Mouse (Mus musculus): ENCODE data around the gene Oser1. TPM values are rescaled to one million over a fixed set of nuclear protein-coding genes. Genes with fewer than 3 reads are reported as not detected.

The Oser1 gene
- polyA plus RNA-seq, 1 experiment from 2014 or later: 74.3 TPM

DNA sequence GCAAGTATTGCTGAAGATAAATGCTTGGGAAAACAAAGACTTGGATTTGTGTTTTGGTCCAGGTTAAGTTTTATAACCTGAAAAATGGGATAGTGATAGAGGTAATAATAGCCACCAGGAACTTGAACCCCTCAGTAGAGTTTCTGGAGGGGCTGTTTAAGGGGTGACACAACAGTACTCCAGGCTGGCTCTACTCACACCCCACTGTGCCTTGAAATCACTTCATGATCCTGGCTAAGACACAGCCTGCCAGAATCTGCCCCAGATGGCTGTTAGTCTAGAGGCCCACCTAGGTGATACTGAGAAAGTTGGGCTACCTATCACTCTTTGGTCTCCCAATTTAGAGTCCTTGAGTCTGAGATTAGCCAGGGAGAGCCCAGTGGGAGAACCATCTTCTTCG is 15.0 kb upstream of the Oser1 start:
- WGBS: 80% methylated on average over 1 of the region's 1 CpGs
- peak overlapping the region; percentile 64 for H3K4me2 ChIP-seq (replicated peaks)
- H3K36me3 ChIP-seq: no peaks in the 10 kb centered on the region
- no peak for ATAC-seq (ENCODE audit: low FRiP score, low read depth)
- H3K4me1 ChIP-seq: peaks cover 32% of the 10 kb centered on the region
- peak overlapping the region; percentile 85 for H3K9ac ChIP-seq
- no peaks in the 10 kb centered on the region for H3K27me3 ChIP-seq (replicated peaks)
- H3K9me3 ChIP-seq: no peaks in the 10 kb centered on the region
- peak overlapping the region; percentile 70 for H3K4me3 ChIP-seq
- no peak overlapping the region for H3K27ac ChIP-seq

DNA sequence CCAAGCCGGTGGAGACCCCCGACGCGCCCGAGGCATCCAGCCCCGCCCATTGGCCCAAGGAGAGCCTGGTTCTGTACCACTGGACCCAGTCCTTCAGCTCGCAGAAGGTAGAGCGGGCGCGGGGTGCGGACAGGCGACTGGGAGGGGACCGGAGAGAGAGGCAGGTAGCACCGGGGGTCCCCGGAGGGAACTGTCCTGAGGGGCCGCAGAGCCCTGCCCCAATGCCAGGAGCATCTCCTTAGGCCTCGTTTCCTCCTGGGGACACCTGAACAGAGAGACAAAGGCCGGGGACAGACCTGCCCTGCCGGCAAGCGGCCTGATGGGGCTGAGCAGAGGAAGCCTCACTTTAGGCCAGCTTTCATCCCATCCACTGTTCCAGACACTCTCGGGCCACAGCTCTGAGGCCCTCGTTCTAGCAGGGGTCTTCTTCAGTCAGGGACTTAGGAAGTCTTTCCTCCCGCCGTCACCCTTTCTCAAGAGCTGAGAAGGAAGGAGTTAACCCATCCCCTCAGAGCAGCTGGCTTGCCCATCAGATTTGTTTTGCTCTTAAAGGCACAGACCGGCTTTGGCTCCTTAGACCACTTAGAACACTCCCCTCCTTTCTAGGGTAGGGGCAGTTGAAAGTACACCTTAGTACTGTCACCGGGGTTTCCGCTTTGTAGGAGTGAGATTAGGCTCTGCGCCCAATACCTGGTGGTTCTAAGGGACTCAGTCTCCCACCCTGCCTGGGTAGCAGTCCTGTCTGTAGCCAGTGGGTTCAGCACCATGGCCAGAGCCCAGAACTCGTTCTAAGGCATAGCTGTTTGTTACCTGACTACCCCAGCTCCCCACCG is 14.3 kb upstream of the Oser1 start:
- peak; percentile 59 for ATAC-seq (ENCODE audit: low FRiP score, low read depth)
- peak overlapping the region; percentile 85 for H3K9ac ChIP-seq
- H3K4me1 ChIP-seq: peaks cover 32% of the 10 kb centered on the region
- H3K36me3 ChIP-seq: no peaks in the 10 kb centered on the region
- 1% methylated on average over 30 of the region's 30 CpGs for whole genome bisulfite sequencing
- H3K27ac ChIP-seq: peak overlapping the region; percentile 55
- no peaks in the 10 kb centered on the region for H3K9me3 ChIP-seq
- H3K4me2 ChIP-seq (replicated peaks): peak overlapping the region; percentile 64
- H3K27me3 ChIP-seq (replicated peaks): no peaks in the 10 kb centered on the region
- H3K4me3 ChIP-seq: peak overlapping the region; percentile 70

DNA sequence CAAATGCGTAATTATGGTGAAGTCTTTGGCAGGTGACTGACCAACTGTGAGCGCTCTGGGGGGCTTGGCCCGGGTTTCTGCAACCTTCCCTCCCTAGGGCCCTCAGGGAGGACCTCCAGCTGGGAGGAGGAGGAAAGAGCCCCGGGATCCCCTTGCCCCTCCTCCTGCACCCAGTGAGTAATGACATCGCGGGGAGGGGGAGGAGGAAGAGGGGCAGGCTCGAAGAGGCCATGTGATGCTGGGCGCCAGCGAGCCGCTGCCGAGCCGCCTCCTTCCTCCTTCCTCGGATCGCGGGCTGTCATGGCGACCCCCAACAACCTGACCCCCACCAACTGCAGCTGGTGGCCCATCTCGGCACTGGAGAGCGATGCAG is 13.7 kb upstream of the Oser1 start, which contains the start of gene Gdap1l1:
Gene Gdap1l1 (plus strand): TSS at position 231 of the 373 bp plus-strand sequence.
- no peaks in the 10 kb centered on the region for H3K27me3 ChIP-seq (replicated peaks)
- H3K36me3 ChIP-seq: no peaks in the 10 kb centered on the region
- H3K9ac ChIP-seq: peak within 1 kb of the TSS; percentile 85
- ATAC-seq (ENCODE audit: low FRiP score, low read depth): peak; percentile 82
- peak within 1 kb of the TSS; percentile 70 for H3K4me3 ChIP-seq
- no peaks in the 10 kb centered on the region for H3K9me3 ChIP-seq
- H3K4me2 ChIP-seq (replicated peaks): peak within 1 kb of the TSS; percentile 64
- peaks cover 32% of the 10 kb centered on the region for H3K4me1 ChIP-seq
- peak within 1 kb of the TSS; percentile 55 for H3K27ac ChIP-seq
- WGBS: 1% methylated on average over 18 of the region's 18 CpGs

DNA sequence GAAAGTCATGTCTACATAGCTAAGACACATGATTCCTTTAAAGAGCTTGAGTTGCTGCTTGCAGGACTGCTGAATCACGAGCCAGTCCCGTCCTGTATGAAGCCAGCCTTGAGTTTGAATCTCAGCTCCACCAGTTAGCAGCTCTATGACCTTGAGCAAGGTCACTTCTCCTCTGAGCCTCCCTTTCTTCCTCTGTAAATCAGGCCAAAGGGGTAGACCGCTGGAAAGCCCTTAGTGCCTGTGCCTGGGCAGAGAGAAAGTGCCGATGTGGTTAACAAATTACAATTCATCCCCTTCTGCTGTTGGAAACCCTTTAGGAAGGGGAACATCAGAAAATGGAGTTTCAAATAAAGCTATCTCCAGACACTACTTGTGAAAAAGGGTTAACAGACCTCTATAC is 13.3 kb upstream of the Oser1 start:
- peak overlapping the region; percentile 64 for H3K4me2 ChIP-seq (replicated peaks)
- no peaks in the 10 kb centered on the region for H3K9me3 ChIP-seq
- H3K9ac ChIP-seq: peak overlapping the region; percentile 85; the same call in 1 of the 2 replicates
- ATAC-seq (ENCODE audit: low FRiP score, low read depth): peak; percentile 19; the same call in 1 of the 2 replicates
- H3K4me3 ChIP-seq: peak overlapping the region; percentile 70
- peaks cover 32% of the 10 kb centered on the region for H3K4me1 ChIP-seq
- H3K27ac ChIP-seq: no peak overlapping the region
- no peaks in the 10 kb centered on the region for H3K27me3 ChIP-seq (replicated peaks)
- WGBS: 40% methylated on average over 4 of the region's 4 CpGs
- H3K36me3 ChIP-seq: no peaks in the 10 kb centered on the region

DNA sequence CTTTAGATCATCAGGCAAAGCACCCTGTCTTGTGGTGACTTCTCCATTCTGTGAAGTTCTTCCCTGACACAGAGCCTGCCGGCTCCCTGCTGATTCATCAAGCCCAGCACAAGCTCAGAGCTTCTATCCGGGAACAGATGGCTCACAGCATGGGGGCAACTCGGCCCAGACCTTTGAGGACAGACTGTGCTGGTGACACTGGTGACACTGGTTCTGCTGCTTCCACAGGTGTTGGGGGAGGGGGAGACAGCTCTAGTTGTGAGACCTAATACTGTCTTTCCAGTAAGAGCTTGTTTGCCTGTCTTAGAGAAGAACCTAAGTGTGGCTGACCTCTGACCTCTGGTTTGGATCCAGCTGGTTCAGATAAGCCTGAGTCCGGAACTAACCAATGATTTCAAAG is 9.5 kb upstream of the Oser1 start:
- no peaks in the 10 kb centered on the region for H3K9me3 ChIP-seq
- no peak overlapping the region for H3K4me3 ChIP-seq
- no peak overlapping the region for H3K27ac ChIP-seq
- no peak for ATAC-seq (ENCODE audit: low FRiP score, low read depth)
- H3K36me3 ChIP-seq: no peaks in the 10 kb centered on the region
- H3K27me3 ChIP-seq (replicated peaks): no peaks in the 10 kb centered on the region
- H3K9ac ChIP-seq: no peak overlapping the region
- H3K4me2 ChIP-seq (replicated peaks): no peak overlapping the region
- H3K4me1 ChIP-seq: 0 out of 2 replicates have a peak, but pooled peaks cover 12% of the 10 kb centered on the region
- WGBS: 18% methylated on average over 4 of the region's 4 CpGs

DNA sequence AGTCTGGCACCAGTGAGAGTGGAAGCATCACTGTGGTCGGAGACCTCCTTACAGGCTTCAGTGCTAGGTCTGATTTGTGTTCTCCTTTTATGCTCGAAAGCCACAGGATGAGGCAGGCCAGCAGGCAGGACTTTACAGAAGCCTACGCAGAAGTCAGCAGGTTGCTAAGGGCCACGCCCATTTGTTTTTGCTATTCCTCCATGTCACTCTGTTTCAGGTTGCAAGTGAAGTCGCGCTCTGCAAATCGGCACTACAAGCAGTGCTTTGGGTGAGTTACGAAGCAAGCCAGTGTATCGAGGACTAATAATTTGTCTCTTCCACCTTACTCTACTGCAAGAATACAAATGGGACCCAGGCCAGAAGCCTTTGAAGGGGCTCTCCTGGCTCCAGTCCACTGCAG is 6.8 kb upstream of the Oser1 start:
- no peak overlapping the region for H3K4me2 ChIP-seq (replicated peaks)
- H3K36me3 ChIP-seq: no peaks in the 10 kb centered on the region
- H3K27me3 ChIP-seq (replicated peaks): no peaks in the 10 kb centered on the region
- 88% methylated on average over 9 of the region's 9 CpGs for WGBS
- H3K4me3 ChIP-seq: no peak overlapping the region
- H3K9me3 ChIP-seq: no peaks in the 10 kb centered on the region
- H3K4me1 ChIP-seq: no peaks in the 10 kb centered on the region
- no peak for ATAC-seq (ENCODE audit: low FRiP score, low read depth)
- no peak overlapping the region for H3K9ac ChIP-seq
- no peak overlapping the region for H3K27ac ChIP-seq

DNA sequence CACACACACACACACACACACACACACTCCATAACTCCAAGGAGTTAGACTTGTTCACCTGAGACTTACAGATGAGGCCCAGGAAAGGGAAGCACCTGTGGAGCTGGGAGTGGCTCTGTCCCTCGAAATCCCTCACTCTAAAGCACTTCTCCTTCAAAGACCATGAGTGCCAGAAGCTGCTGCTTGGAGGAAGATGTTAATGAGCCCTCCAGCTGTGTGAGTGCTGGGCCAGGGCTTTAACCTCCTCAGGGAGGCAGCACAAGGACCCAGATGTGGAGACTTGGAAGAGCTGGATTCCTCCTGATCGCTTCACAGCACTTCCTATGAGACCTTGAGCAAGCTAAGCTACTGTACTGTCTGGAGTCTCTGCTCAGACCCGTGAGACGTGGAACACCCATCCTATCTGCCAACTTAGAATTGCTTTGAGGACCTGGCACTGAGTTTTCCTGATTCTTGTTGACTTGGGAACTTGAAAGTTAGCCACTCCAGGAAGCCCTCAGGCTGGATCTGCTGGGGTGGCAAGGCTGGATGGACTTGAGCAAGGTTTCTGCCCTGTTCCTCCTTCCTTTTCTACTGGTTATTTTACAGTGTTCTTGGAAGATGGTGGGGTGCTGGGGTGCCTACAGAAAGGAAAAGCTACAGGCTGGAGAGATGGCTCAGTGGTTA is 4.0 kb upstream of the Oser1 start:
- H3K9ac ChIP-seq: no peak overlapping the region
- 47% methylated on average over 4 of the region's 4 CpGs for WGBS

DNA sequence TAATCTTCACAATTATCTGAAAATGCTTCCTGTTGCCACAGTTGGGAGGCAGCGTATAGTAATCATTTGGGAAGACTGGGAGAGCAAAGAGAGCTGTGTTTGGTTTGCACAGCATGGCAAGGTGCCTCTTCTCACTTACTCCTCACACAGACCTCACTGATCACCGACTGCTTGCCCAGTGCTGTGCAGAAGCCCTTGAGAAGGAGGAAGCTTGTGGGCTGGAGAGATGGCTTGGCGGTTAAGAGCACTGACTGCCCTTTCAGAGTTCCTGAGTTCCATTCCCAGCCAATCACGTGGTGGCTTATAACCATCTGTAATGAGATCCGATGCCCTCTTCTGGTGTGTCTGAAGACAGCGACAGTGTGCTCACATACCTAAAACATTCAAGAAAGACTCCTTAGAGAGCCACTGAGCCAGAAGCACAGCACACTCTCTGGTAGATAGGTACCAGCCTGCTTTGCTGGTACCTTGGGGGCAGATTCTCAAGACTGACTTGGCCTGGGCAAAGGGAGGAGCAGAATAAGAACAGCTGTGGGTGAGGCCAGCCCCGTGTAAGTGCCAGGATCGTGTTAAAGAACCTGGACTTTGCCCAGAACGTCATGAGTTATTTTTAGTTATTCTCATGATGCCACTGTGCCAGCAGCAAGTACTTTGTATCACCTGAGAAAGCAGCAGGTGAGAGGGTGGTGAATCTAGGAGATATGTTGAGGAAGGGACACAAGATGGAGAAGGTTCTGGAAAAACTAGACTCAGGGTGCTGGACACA is 1.4 kb downstream of the Oser1 start:
- no peak for ATAC-seq (ENCODE audit: low FRiP score, low read depth)
- H3K4me3 ChIP-seq: no peak overlapping the region
- no peaks in the 10 kb centered on the region for H3K27me3 ChIP-seq (replicated peaks)
- H3K4me2 ChIP-seq (replicated peaks): no peak overlapping the region
- H3K9ac ChIP-seq: no peak overlapping the region
- H3K27ac ChIP-seq: no peak overlapping the region
- WGBS: 85% methylated on average over 9 of the region's 9 CpGs
- H3K36me3 ChIP-seq: no peaks in the 10 kb centered on the region
- no peaks in the 10 kb centered on the region for H3K9me3 ChIP-seq
- peaks cover 12% of the 10 kb centered on the region for H3K4me1 ChIP-seq

More for the DNA sequence above, 4.0 kb upstream of the Oser1 start:
- Histone ChIP-seq H3K27me3 (replicated peaks) (no peaks in the 10 kb centered on the region), H3K4me2 (replicated peaks) (no peak overlapping the region), H3K4me3 (no peak overlapping the region), H3K9me3 (no peaks in the 10 kb centered on the region), H3K27ac (no peak overlapping the region), H3K36me3 (no peaks in the 10 kb centered on the region), H3K4me1 (no peaks in the 10 kb centered on the region)
- no peak for ATAC-seq (ENCODE audit: low FRiP score, low read depth)

DNA sequence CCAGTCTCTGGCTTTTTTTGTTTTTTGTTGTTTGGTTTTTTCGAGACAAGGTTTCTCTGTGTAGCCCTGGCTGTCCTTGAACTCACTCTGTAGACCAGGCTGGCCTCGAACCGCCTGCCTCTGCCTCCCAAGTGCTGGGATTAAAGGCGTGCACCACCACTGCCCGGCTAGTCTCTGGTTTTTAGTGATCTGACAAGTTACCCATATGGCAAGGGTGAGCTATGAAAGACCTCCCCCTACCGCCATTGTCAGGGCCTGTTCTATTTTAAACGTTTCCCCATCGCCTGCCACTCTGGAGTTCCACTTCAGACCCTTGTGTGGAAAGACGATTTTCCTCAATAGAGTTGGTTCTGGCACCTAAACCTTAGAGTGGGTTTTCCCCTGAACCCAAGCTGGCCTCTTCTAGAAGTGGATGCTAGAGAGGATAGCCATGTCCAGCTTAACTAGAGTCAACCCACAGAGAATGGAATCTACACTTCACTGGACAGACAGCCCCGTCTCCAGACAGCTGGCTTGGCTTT is 4.1 kb downstream of the Oser1 start:
- H3K4me3 ChIP-seq: peak overlapping the region; percentile 98

DNA sequence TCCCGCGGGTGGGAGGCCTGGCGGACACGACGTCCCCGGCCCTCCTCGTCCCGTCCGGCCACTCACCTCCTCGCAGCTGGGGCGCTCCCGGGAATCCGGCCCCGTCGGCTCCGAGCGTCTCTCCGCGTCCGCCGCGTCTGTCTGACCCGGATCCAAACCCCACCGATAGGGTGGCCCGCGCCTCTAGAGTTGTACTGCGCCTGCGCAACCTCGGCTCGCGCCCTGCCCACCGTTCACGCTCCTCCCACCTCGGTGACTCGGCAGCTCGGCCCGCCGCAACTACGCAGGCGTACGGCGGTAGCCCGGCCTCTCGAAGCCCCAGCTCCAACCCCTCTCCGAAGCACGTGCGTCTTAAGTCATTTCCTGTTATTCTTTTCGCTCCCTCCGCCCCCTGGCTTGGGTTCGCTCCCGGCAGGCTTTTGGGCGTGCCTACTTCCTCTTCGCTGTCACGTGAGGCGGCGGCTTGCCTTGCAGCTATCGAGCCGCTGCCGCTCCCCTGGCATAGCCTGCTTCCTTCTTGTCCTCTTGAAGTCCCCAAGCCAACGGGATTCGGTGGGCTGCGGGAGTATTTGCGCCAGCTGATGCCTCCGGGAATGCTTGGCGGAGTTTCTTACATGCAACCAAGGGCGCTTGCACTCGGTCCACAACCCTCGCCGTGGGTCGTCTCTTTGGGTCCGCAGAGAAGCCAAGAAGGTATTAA is 5.0 kb downstream of the Oser1 start:
- under 1% methylated on average over 71 of the region's 71 CpGs for WGBS
- Histone ChIP-seq H3K27me3 (replicated peaks) (no peaks in the 10 kb centered on the region), H3K9me3 (no peaks in the 10 kb centered on the region), H3K4me1 (peaks cover 19% of the 10 kb centered on the region), H3K4me2 (replicated peaks) (peak overlapping the region; percentile 89), H3K36me3 (peaks cover 2% of the 10 kb centered on the region; the same call in 1 of the 2 replicates), H3K27ac (peak overlapping the region; percentile 33), H3K4me3 (peak overlapping the region; percentile 98), H3K9ac (peak overlapping the region; percentile 85)
- peak; percentile 99 for ATAC-seq (ENCODE audit: low FRiP score, low read depth)

More for the DNA sequence above, 4.1 kb downstream of the Oser1 start:
- Histone ChIP-seq H3K27ac (no peak overlapping the region), H3K9ac (peak overlapping the region; percentile 65), H3K9me3 (no peaks in the 10 kb centered on the region), H3K4me2 (replicated peaks) (peak overlapping the region; percentile 89), H3K36me3 (no peaks in the 10 kb centered on the region), H3K27me3 (replicated peaks) (no peaks in the 10 kb centered on the region), H3K4me1 (peaks cover 19% of the 10 kb centered on the region)
- 42% methylated on average over 10 of the region's 10 CpGs for WGBS
- ATAC-seq (ENCODE audit: low FRiP score, low read depth): no peak

DNA sequence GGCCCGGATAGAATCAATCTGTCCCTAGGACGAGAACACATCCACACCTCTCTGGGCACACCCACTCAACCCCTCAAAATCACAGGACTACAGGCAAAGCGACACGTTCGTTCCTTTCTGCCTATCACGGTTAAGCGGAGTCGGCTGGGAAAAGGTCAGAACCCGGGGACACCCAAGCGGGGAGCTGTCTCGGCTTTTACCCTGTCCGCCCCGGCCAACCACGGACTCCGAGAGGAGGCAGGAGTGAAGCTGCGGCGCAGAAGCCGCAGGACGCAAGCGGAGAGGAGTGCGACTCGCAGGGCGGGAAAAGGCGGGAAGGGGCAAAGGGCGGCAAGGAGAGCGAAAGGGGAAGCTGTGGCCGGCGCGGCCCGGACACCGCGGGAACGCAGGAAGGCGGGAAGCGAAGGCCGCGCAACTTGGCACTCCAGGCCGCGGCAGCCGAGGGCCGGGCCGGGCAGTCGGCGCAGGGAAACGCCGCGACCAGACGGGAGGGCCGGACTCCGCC is 5.6 kb downstream of the Oser1 start:
- H3K4me2 ChIP-seq (replicated peaks): peak overlapping the region; percentile 89
- H3K36me3 ChIP-seq: peaks cover 6% of the 10 kb centered on the region; the same call in 1 of the 2 replicates
- H3K27ac ChIP-seq: no peak overlapping the region; the same call in 1 of the 2 replicates
- peak overlapping the region; percentile 98 for H3K4me3 ChIP-seq
- H3K27me3 ChIP-seq (replicated peaks): no peaks in the 10 kb centered on the region
- under 1% methylated on average over 50 of the region's 50 CpGs for WGBS
- no peaks in the 10 kb centered on the region for H3K9me3 ChIP-seq
- peak overlapping the region; percentile 85 for H3K9ac ChIP-seq
- peak; percentile 59 for ATAC-seq (ENCODE audit: low FRiP score, low read depth)
- peaks cover 19% of the 10 kb centered on the region for H3K4me1 ChIP-seq
